Mouse (Mus musculus): Measurements from ENCODE around the gene Tigd3. TPM values are rescaled to one million over a fixed set of nuclear protein-coding genes. Genes with fewer than 3 reads are reported as not detected.
A peak's percentile ranks its signal among the peaks of the same experiment; 100 is the strongest.

The Tigd3 gene
- total RNA-seq, 2 experiments from 2014 or later = 0.22 to 0.68 TPM

GRCm38 (mm10) chr19:5923990-5924712, 30.2 kb upstream of the Tigd3 start:
- intact Hi-C loops (cut with DNase I) = loop anchor here (1.0 to 5.0 kb wide), 4 partner anchors 17 to 118 kb away; partner anchors contain the start of gene Capn1
- DNase-seq (ENCODE audit: low spot score) = peak; percentile 80

GRCm38 (mm10) chr19:5922963-5923362, 29.0 kb upstream of the Tigd3 start:
- DNase-seq (ENCODE audit: low spot score) = no peak
- intact Hi-C loops (cut with DNase I) = loop anchor here (5.0 kb wide), 2 partner anchors 94 to 119 kb away; partner anchors contain the start of gene Capn1

- DNase-seq (ENCODE audit: low spot score) = peak; percentile 63
- intact Hi-C loops (cut with DNase I) = loop anchor here (5.0 kb wide), 2 partner anchors 95 to 120 kb away; partner anchors contain the start of gene Capn1
Observed at GRCm38 (mm10) chr19:5922119-5922942, 28.4 kb upstream of the Tigd3 start.

- intact Hi-C loops (cut with DNase I) = loop anchor here (5.0 kb wide), 2 partner anchors 96 to 121 kb away; partner anchors contain the start of gene Capn1
- peak; percentile 35 for DNase-seq (ENCODE audit: low spot score)
Observed at GRCm38 (mm10) chr19:5921715-5922114, 27.8 kb upstream of the Tigd3 start.

- DNase-seq (ENCODE audit: low spot score) = no peak
- intact Hi-C loops (cut with DNase I) = no loop called here
Observed at GRCm38 (mm10) chr19:5913007-5913719, 19.2 kb upstream of the Tigd3 start, which contains the start of gene Dpf2. Gene Dpf2, minus strand, starts transcription at chr19:5913010.

- intact Hi-C loops (cut with DNase I) = no loop called here
- DNase-seq (ENCODE audit: low spot score) = peak; percentile 99
Observed at GRCm38 (mm10) chr19:5912103-5913006, 18.4 kb upstream of the Tigd3 start.

GRCm38 (mm10) chr19:5911430-5912102, 17.6 kb upstream of the Tigd3 start:
- intact Hi-C loops (cut with DNase I) = no loop called here
- no peak for DNase-seq (ENCODE audit: low spot score)

- DNase-seq (ENCODE audit: low spot score) = no peak
- intact Hi-C loops (cut with DNase I) = no loop called here
Observed at GRCm38 (mm10) chr19:5910221-5910620, 16.3 kb upstream of the Tigd3 start.

- intact Hi-C loops (cut with DNase I) = no loop called here
- no peak for DNase-seq (ENCODE audit: low spot score)
Observed at GRCm38 (mm10) chr19:5907275-5907674, 13.3 kb upstream of the Tigd3 start.

GRCm38 (mm10) chr19:5893282-5894001, 507 bp downstream of the Tigd3 start:
- DNase-seq (ENCODE audit: low spot score) = no peak
- intact Hi-C loops (cut with DNase I) = no loop called here

GRCm38 (mm10) chr19:5892735-5893134, 1.2 kb downstream of the Tigd3 start:
- intact Hi-C loops (cut with DNase I) = no loop called here
- DNase-seq (ENCODE audit: low spot score) = no peak

- DNase-seq (ENCODE audit: low spot score) = no peak
- intact Hi-C loops (cut with DNase I) = no loop called here
Observed at GRCm38 (mm10) chr19:5892262-5892661, 1.7 kb downstream of the Tigd3 start.

- no peak for DNase-seq (ENCODE audit: low spot score)
- intact Hi-C loops (cut with DNase I) = no loop called here
Observed at GRCm38 (mm10) chr19:5891521-5892258, 2.3 kb downstream of the Tigd3 start.

- DNase-seq (ENCODE audit: low spot score) = no peak
- intact Hi-C loops (cut with DNase I) = no loop called here
Observed at GRCm38 (mm10) chr19:5889211-5889610, 4.7 kb downstream of the Tigd3 start.

GRCm38 (mm10) chr19:5887234-5887815, 6.6 kb downstream of the Tigd3 start:
- intact Hi-C loops (cut with DNase I) = no loop called here
- DNase-seq (ENCODE audit: low spot score) = no peak

- intact Hi-C loops (cut with DNase I) = no loop called here
- DNase-seq (ENCODE audit: low spot score) = no peak
Observed at GRCm38 (mm10) chr19:5885838-5886237, 8.1 kb downstream of the Tigd3 start.

GRCm38 (mm10) chr19:5883935-5884334, 10.0 kb downstream of the Tigd3 start:
- intact Hi-C loops (cut with DNase I) = no loop called here
- no peak for DNase-seq (ENCODE audit: low spot score)

All from heart, postnatal 25 days (tissue).